Mouse (Mus musculus) ES-E14 (cell line): ENCODE measurements around the gene Tbccd1. TPM values are rescaled to one million over a fixed set of nuclear protein-coding genes. Genes with fewer than 3 reads are reported as not detected.

Experiments used
- DNase-seq: peaks from one replicate; pipeline ENCODE4 v3.0.0-alpha.2; 2013; ENCODE audit warnings: low read depth, low spot score
- H3K27ac ChIP-seq: 2 replicates; pipeline ENCODE4 v1.5.1; 2012; ENCODE audit warnings: low read depth, mild to moderate bottlenecking, low read length, moderate library complexity, mixed read lengths; ENCODE audit not compliant: poor library complexity, insufficient read depth, severe bottlenecking
- H3K36me3 ChIP-seq: 2 replicates; pipeline ENCODE4 v1.6.1; 2012; ENCODE audit warnings: mild to moderate bottlenecking, low read length, moderate library complexity, mixed read lengths; ENCODE audit not compliant: control insufficient read depth, poor library complexity, insufficient read depth, severe bottlenecking
- H3K4me1 ChIP-seq, 2 experiments: fragments of 150-350 bp in 1 of 2; sonication (generic) in 1 of 2; 2 replicates each; pipeline ENCODE4 v1.6.1; 2012; ENCODE audit warnings: low read length in 2 of 2, mild to moderate bottlenecking in 1 of 2, mixed read lengths in 1 of 2; ENCODE audit not compliant: control insufficient read depth in 2 of 2, insufficient read depth in 2 of 2, poor library complexity in 1 of 2
- H3K4me3 ChIP-seq, 2 experiments: fragments of 150-350 bp in 1 of 2; sonication (generic) in 1 of 2; 2 replicates each; pipeline ENCODE4 v1.5.1; 2012; ENCODE audit warnings: low read length in 2 of 2, low read depth in 1 of 2, mild to moderate bottlenecking in 1 of 2, mixed read lengths in 1 of 2; ENCODE audit not compliant: insufficient read depth in 1 of 2, poor library complexity in 1 of 2, severe bottlenecking in 1 of 2
- H3K9ac ChIP-seq: 2 replicates; pipeline ENCODE4 v1.6.1; 2012; ENCODE audit warnings: low read depth, mild to moderate bottlenecking, low read length, mixed read lengths; ENCODE audit not compliant: poor library complexity, insufficient read depth, severe bottlenecking
- H3K9me3 ChIP-seq: fragments of 150-350 bp; sonication (generic); 2 replicates; pipeline ENCODE4 v1.6.1; 2012; ENCODE audit warnings: low read depth, mild to moderate bottlenecking, low read length; ENCODE audit not compliant: control insufficient read depth, insufficient read depth
- CHD2 ChIP-seq: IDR thresholded peaks from 2 replicates; pipeline ENCODE4 v1.6.1; 2014; ENCODE audit warnings: mild to moderate bottlenecking, low read depth, low read length, inconsistent platforms
- HCFC1 ChIP-seq: IDR thresholded peaks from 2 replicates; pipeline ENCODE4 v1.6.1; 2012; ENCODE audit warnings: low read length, inconsistent platforms, borderline replicate concordance; ENCODE audit not compliant: insufficient read depth
- MAFK ChIP-seq: IDR thresholded peaks from 2 replicates; pipeline ENCODE4 v1.6.1; 2014; ENCODE audit warnings: mild to moderate bottlenecking, low read depth, low read length, inconsistent platforms; ENCODE audit not compliant: insufficient read depth
- ZC3H11A ChIP-seq: IDR thresholded peaks from 2 replicates; pipeline ENCODE4 v1.6.1; 2012; ENCODE audit warnings: low read depth, mild to moderate bottlenecking, inconsistent platforms, low read length, borderline replicate concordance
- ZNF384 ChIP-seq: IDR thresholded peaks from 2 replicates; pipeline ENCODE4 v1.6.1; 2012; ENCODE audit warnings: low read depth, low read length, inconsistent platforms
- in situ Hi-C, 2 experiments: fragments of 600-800 bp; cut with MboI; formaldehyde crosslinking; loops; one replicate each; pipeline ENCODE4 v1.15.1; 2025; ENCODE audit warnings: low sequenced_read_pairs in 2 of 2, inconsistent platforms in 1 of 2; ENCODE audit not compliant: unreplicated experiment in 2 of 2
- total RNA-seq: library from RNA; depleted of rRNA; stranded (reverse); fragments of 300-350 nt; gene quantifications from 2 replicates; pipeline ENCODE4 v1.2.3, GENCODE M21; 2012

The Tbccd1 gene
- total RNA-seq, 1 experiment = 17.5 TPM

DNA sequence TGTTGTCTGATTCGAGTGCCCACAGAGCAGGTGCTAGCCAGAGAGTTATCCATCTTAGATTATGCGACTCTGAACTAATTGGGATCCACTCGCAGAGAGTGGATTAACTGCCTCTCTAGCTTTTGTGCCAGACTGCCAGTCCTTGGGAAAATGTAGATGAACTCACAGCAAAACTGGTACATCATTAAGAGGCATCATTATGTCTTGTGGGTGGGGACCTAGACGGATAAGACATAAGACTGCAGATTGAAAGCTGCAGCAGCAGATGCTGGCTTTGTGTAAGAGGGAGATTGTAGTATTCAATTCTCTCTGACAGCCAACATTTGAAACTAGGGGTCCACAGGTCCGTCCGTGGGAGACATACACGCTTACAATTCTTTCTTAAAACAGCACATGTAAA lies 54.7 kb downstream of the Tbccd1 start:
- in situ Hi-C loops = loop anchor here (5.0 to 25.0 kb wide), 4 partner anchors 215 to 490 kb away; no protein-coding TSS in a partner anchor
- H3K9ac ChIP-seq = no peak overlapping the region
- no peaks in the 10 kb centered on the region for H3K9me3 ChIP-seq

DNA sequence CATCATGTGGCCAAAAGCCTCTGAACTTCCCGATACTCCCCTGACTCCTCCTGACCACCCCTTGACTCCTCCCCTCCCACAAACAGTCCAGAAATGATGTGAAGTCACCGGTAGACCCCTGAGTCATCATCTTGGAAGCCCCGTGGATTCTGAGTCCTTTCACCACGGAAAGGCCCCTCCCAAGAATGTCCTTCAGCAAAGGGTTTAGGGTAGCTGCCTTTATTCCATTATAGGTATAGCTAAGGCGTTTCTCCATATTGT lies 56.7 kb downstream of the Tbccd1 start:
- Histone ChIP-seq H3K9ac (no peak overlapping the region), H3K9me3 (no peaks in the 10 kb centered on the region), H3K36me3 (no peaks in the 10 kb centered on the region), H3K4me1 (peaks cover 2 to 16% of the 10 kb centered on the region in 2 experiments; a peak in 2 of 4 replicates), H3K4me3 (no peak overlapping the region), H3K27ac (no peak overlapping the region)
- in situ Hi-C loops = loop anchor here (5.0 to 25.0 kb wide), 4 partner anchors 213 to 488 kb away; no protein-coding TSS in a partner anchor
- DNase-seq = peak; percentile 41
- TF ChIP-seq CHD2 (no peak), MAFK (peak; percentile 35)

More for the DNA sequence above, 54.7 kb downstream of the Tbccd1 start:
- DNase-seq = no peak
- Histone ChIP-seq H3K4me1 (peaks cover 2 to 16% of the 10 kb centered on the region in 2 experiments; a peak in 2 of 4 replicates), H3K4me3 (no peak overlapping the region), H3K36me3 (no peaks in the 10 kb centered on the region), H3K27ac (no peak overlapping the region)
- TF ChIP-seq CHD2 (no peak), MAFK (no peak), HCFC1 (no peak), ZNF384 (no peak), ZC3H11A (no peak)

DNA sequence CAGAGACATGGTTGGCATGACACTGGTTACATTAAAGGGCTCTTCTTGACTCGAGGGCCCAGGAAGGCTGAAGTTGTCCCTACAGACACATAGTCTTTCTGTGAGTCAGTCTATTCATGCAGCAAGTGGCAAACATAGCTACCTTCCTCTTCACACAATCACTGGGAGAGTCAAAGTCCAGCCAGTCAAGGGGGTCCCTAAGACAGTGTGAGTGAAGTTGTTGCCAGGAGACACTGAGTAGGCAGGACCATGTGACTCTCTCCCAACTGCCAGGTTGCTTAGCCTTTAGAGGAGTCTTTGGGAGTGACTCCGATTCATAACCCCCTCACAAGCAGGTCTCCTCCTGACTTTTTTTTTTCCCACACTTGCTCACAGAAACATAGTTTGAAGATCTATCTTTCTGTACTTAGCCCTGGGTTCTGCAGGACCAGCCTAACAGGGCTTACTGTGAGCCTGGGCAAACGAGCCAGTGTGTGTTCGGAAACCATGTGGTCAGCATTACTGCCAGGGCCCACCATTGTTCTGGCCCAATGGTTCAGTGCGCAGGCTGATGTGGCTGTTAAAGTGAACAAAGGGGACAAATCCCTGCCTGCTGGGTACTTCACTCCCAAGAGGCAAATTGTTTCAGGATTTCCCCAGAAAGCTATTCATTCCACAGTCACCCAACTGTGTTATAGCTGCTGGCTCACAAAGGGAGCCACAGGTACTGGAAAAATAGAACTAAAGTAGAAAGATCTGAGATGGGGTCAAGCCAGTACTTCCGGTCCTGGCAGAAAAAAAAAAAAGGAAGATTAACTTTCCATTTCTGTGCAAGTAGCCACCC lies 57.2 kb downstream of the Tbccd1 start:
- no peak for TF ChIP-seq ZC3H11A
- peak; percentile 61; the same call in 1 of the 2 replicates for TF ChIP-seq CHD2
- TF ChIP-seq ZNF384 = peak; percentile 95
- TF ChIP-seq HCFC1 = no peak
- peak; percentile 29; the same call in 1 of the 2 replicates for TF ChIP-seq MAFK
- Histone ChIP-seq H3K36me3 (no peaks in the 10 kb centered on the region), H3K27ac (no peak overlapping the region), H3K4me1 (peaks cover 2 to 16% of the 10 kb centered on the region in 2 experiments; a peak in 2 of 4 replicates), H3K4me3 (no peak overlapping the region), H3K9me3 (no peaks in the 10 kb centered on the region), H3K9ac (no peak overlapping the region)
- peak; percentile 62 for DNase-seq
- in situ Hi-C loops = loop anchor here (5.0 to 25.0 kb wide), 4 partner anchors 213 to 488 kb away; no protein-coding TSS in a partner anchor

DNA sequence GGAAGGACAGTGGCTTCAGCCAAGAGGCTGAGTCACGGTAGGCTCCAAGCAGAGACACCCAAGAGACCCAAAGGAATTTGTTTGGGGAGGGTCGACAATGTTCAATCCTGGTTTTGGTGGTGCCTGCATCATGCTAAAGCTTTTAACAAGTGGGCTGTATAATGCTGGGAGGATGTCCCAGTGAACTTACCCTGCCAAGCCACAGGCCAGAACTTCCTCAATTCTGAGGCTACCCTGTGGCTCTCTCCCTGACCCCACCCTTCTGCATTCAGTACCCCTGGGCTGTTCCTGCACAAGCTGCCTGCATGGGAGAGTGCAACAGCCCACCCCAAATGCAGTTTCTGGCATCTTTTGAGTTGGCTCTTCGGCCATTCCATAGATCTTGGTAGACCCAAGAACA lies 58.9 kb downstream of the Tbccd1 start:
- H3K9ac ChIP-seq = no peak overlapping the region
- H3K36me3 ChIP-seq = no peaks in the 10 kb centered on the region
- no peaks in the 10 kb centered on the region for H3K9me3 ChIP-seq
- no peak for DNase-seq
- no peak overlapping the region for H3K27ac ChIP-seq
- H3K4me1 ChIP-seq = peaks cover 2 to 16% of the 10 kb centered on the region in 2 experiments; a peak in 2 of 4 replicates
- in situ Hi-C loops = no loop called here
- TF ChIP-seq MAFK = no peak
- no peak for TF ChIP-seq HCFC1
- TF ChIP-seq ZC3H11A = no peak
- TF ChIP-seq ZNF384 = no peak
- no peak for TF ChIP-seq CHD2
- H3K4me3 ChIP-seq = no peak overlapping the region

DNA sequence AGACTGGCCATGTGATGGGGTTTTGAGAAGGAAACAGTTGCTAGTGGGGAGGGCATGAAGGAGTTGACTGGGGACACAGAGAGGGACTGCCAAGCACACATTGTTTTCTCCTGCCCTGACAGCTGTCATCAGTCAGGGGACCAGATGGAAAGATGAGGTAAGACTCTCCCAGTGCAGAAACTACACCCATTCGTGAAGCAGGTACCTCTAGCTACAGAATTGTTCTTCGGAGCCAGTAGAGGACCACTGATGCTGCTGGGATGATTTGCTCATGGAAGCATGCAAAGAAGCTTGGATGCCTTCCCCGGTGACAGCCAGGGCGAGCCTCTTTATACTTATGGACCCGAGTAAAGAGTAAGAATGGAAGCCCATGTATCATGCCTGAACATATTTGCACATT lies 59.9 kb downstream of the Tbccd1 start:
- in situ Hi-C loops = no loop called here
- TF ChIP-seq HCFC1 (no peak), MAFK (no peak), ZNF384 (no peak), ZC3H11A (no peak), CHD2 (no peak)
- peaks cover 2 to 16% of the 10 kb centered on the region in 2 experiments; a peak in 2 of 4 replicates for H3K4me1 ChIP-seq

More for the DNA sequence above, 59.9 kb downstream of the Tbccd1 start:
- Histone ChIP-seq H3K9me3 (no peaks in the 10 kb centered on the region), H3K9ac (no peak overlapping the region), H3K36me3 (no peaks in the 10 kb centered on the region), H3K4me3 (no peak overlapping the region), H3K27ac (no peak overlapping the region)
- DNase-seq = no peak
